Mouse (Mus musculus): ENCODE results near the gene Itgb6. TPM values are rescaled to one million over a fixed set of nuclear protein-coding genes. Genes with fewer than 3 reads are reported as not detected.

Itgb6 gene
- polyA plus RNA-seq, 1 experiment from 2014 or later = 10.0 TPM

DNA sequence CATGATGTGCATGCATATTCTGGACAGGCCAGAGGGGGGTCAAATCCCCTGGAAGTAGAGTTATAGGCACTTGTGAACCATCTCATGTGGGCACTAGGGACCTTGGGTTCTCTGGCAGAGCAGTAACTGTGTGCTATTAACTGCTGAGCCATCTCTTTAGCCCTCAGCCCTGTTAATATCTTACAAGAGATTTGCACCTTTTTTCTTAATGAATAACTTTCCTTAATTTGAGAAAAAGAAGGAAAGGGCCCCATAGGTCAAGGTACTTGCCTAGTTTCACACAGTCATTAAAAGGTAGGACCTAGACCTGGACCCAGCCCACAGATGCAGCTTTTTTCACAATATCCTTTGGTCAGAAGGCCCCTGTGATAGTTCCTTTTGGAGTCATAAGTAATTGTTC lies 5.9 kb downstream of the Itgb6 start:
- H3K4me1 ChIP-seq (replicated peaks; ENCODE audit: control insufficient read depth, insufficient read depth, low read length) = peaks cover 27% of the 10 kb centered on the region
- no peak overlapping the region for H3K27ac ChIP-seq (ENCODE audit: low read length)
- no peak overlapping the region for H3K4me3 ChIP-seq (ENCODE audit: low read length)
- no peak for ATAC-seq (ENCODE audit: low read depth)
- H3K9me3 ChIP-seq (ENCODE audit: control insufficient read depth, low read length) = no peaks in the 10 kb centered on the region
- H3K9ac ChIP-seq (ENCODE audit: low read length) = no peak overlapping the region
- no peaks in the 10 kb centered on the region for H3K36me3 ChIP-seq (ENCODE audit: control insufficient read depth, insufficient read depth, low read length)
- no peak overlapping the region for H3K4me2 ChIP-seq (ENCODE audit: low read depth, low read length)
- H3K27me3 ChIP-seq (ENCODE audit: control insufficient read depth, insufficient read depth, low read depth, low read length) = no peaks in the 10 kb centered on the region

DNA sequence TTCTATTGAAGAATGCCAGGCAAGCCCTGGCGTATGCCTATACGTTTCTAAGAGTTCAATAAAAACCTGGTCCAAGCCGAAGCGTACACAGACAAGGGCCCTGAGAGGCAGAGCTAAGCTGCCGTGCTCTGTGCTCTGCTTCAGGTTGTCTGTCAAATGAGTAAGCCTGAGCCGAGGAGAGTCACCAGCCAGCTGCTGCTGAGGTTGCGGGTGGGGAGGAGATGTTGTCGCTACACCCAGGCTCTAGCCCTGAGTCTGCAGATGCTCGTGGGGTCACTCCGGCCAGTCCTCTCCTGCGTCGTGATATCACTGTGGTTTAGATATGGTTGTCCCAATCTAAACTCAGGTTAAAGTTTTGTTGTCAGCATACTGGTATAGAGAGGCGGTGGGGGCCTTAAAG lies 6.7 kb downstream of the Itgb6 start:
- H3K27ac ChIP-seq (ENCODE audit: low read length) = no peak overlapping the region
- no peak overlapping the region for H3K4me3 ChIP-seq (ENCODE audit: low read length)
- no peak overlapping the region for H3K4me2 ChIP-seq (ENCODE audit: low read depth, low read length)
- H3K36me3 ChIP-seq (ENCODE audit: control insufficient read depth, insufficient read depth, low read length) = no peaks in the 10 kb centered on the region
- ATAC-seq (ENCODE audit: low read depth) = no peak
- no peaks in the 10 kb centered on the region for H3K27me3 ChIP-seq (ENCODE audit: control insufficient read depth, insufficient read depth, low read depth, low read length)
- H3K9me3 ChIP-seq (ENCODE audit: control insufficient read depth, low read length) = no peaks in the 10 kb centered on the region
- no peak overlapping the region for H3K9ac ChIP-seq (ENCODE audit: low read length)
- WGBS = 73% methylated on average over 13 of the region's 13 CpGs
- H3K4me1 ChIP-seq (replicated peaks; ENCODE audit: control insufficient read depth, insufficient read depth, low read length) = peaks cover 26% of the 10 kb centered on the region

DNA sequence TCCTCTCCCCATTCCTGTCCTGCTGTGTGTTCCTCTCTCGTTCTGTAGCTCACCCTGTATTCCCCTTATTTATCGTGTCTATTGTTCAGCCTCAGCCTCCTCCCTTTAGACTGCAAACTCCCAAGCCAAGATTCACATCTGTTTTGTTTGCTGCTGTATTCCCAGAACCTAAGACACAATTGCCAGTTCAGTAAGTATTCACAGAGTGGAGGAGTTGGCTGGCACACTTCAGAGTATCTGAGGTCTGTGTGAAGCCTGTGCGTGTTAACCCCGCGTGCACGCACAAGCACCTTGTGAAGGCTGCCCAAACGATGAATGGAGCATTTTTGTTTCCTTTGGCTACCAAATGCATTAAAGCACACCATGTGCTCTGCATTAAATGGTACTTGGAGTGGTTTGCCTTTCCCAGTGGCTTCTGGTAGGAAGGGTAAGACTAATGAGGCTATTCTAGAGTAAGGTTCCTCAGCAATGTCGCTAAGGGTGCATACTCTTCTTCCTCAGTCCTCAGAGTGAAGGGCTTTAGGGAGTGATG lies 7.4 kb downstream of the Itgb6 start:
- H3K27me3 ChIP-seq (ENCODE audit: control insufficient read depth, insufficient read depth, low read depth, low read length) = no peaks in the 10 kb centered on the region
- 55% methylated on average over 8 of the region's 8 CpGs for WGBS
- no peak overlapping the region for H3K27ac ChIP-seq (ENCODE audit: low read length)
- H3K9ac ChIP-seq (ENCODE audit: low read length) = no peak overlapping the region
- H3K4me3 ChIP-seq (ENCODE audit: low read length) = no peak overlapping the region
- ATAC-seq (ENCODE audit: low read depth) = no peak
- H3K36me3 ChIP-seq (ENCODE audit: control insufficient read depth, insufficient read depth, low read length) = no peaks in the 10 kb centered on the region
- no peaks in the 10 kb centered on the region for H3K9me3 ChIP-seq (ENCODE audit: control insufficient read depth, low read length)
- peaks cover 23% of the 10 kb centered on the region for H3K4me1 ChIP-seq (replicated peaks; ENCODE audit: control insufficient read depth, insufficient read depth, low read length)
- H3K4me2 ChIP-seq (ENCODE audit: low read depth, low read length) = no peak overlapping the region

DNA sequence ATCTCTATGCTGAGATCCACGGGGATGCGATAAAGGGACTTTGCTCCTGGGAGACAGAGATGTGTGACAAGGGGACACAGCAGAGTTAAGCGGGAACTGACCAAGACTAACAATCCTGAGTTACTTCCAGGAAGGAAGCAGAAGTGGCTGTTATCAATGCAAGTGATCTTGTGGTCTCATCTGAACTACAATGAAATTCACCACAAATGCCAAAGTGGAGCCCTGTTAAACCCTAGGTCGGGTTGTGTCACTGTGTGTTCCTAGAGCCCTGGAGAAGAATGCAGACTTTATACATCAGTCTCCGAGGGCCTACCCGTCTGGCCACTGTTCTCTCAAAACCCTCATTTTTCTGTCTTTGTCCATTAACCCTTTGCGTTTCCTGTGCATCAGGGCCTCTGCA lies 8.0 kb downstream of the Itgb6 start:
- Histone ChIP-seq H3K4me1 (replicated peaks; ENCODE audit: control insufficient read depth, insufficient read depth, low read length) (peaks cover 23% of the 10 kb centered on the region), H3K9ac (ENCODE audit: low read length) (no peak overlapping the region), H3K27me3 (ENCODE audit: control insufficient read depth, insufficient read depth, low read depth, low read length) (no peaks in the 10 kb centered on the region), H3K9me3 (ENCODE audit: control insufficient read depth, low read length) (no peaks in the 10 kb centered on the region), H3K27ac (ENCODE audit: low read length) (no peak overlapping the region), H3K4me2 (ENCODE audit: low read depth, low read length) (no peak overlapping the region), H3K36me3 (ENCODE audit: control insufficient read depth, insufficient read depth, low read length) (no peaks in the 10 kb centered on the region), H3K4me3 (ENCODE audit: low read length) (no peak overlapping the region)
- no peak for ATAC-seq (ENCODE audit: low read depth)
- 47% methylated on average over 7 of the region's 7 CpGs for WGBS

DNA sequence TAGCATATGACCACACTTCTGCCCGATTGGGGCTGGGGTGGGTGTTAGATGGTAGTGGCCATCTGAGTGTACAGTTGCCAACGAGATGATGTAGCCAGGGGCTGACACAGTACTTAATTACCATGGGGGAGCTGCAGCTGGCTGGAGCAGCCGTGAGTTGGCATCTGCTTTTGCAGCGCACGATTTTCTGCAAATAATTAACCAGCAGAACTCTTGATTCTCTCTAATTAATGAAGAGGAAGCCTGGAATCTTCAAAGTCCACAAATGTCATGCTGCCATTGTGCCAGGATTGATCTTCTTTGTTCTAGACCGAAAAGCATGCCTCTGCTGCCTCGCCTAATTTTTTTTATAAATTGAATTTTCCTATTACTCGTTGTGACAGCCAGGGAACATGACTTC lies 8.6 kb downstream of the Itgb6 start:
- Histone ChIP-seq H3K27ac (ENCODE audit: low read length) (no peak overlapping the region), H3K36me3 (ENCODE audit: control insufficient read depth, insufficient read depth, low read length) (no peaks in the 10 kb centered on the region), H3K9ac (ENCODE audit: low read length) (no peak overlapping the region), H3K27me3 (ENCODE audit: control insufficient read depth, insufficient read depth, low read depth, low read length) (no peaks in the 10 kb centered on the region), H3K4me2 (ENCODE audit: low read depth, low read length) (no peak overlapping the region), H3K4me3 (ENCODE audit: low read length) (no peak overlapping the region), H3K9me3 (ENCODE audit: control insufficient read depth, low read length) (no peaks in the 10 kb centered on the region), H3K4me1 (replicated peaks; ENCODE audit: control insufficient read depth, insufficient read depth, low read length) (peaks cover 23% of the 10 kb centered on the region)
- WGBS = 41% methylated on average over 8 of the region's 8 CpGs
- no peak for ATAC-seq (ENCODE audit: low read depth)

DNA sequence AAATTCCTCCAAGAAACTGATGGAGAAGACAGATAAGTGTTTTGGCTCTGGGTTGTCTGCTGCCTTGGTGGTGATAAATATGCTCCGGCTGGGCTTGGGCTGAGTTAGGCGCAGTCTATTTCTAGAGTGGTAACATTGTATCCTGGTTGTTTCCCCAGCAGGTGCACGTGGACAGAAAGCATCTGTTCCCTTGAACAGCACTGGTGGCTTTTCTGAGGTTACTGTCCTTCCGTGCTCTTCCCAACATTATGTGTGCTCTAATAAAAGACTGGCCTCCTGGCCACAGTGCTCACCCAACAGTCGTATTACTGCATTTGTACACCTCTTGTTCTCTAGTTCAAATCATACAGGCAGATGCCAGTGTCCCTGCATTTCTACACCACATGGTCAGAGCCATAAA lies 9.6 kb downstream of the Itgb6 start:
- no peak for ATAC-seq (ENCODE audit: low read depth)
- no peak overlapping the region for H3K27ac ChIP-seq (ENCODE audit: low read length)
- peaks cover 22% of the 10 kb centered on the region for H3K4me1 ChIP-seq (replicated peaks; ENCODE audit: control insufficient read depth, insufficient read depth, low read length)

DNA sequence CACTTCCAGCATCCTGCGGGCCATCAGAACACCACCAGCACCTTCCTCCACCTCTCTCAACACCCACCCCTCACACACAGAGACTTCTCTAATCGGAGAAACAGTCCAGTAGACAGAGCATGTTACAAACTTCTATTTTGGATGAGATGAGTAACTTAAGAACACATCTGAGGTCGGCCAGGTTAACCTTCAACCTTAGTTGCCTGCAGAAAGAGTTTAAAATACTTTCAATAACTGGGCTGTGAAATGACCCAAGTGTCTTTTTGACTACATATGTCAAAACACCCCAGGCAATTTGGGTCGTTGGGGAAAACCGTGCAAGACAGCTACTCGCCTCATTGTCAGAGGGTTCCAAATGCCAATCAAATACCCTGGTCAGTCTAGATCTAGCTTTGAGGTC lies 10.0 kb downstream of the Itgb6 start:
- Histone ChIP-seq H3K4me1 (replicated peaks; ENCODE audit: control insufficient read depth, insufficient read depth, low read length) (peaks cover 18% of the 10 kb centered on the region), H3K9me3 (ENCODE audit: control insufficient read depth, low read length) (no peaks in the 10 kb centered on the region), H3K4me3 (ENCODE audit: low read length) (no peak overlapping the region), H3K27me3 (ENCODE audit: control insufficient read depth, insufficient read depth, low read depth, low read length) (no peaks in the 10 kb centered on the region), H3K36me3 (ENCODE audit: control insufficient read depth, insufficient read depth, low read length) (no peaks in the 10 kb centered on the region), H3K4me2 (ENCODE audit: low read depth, low read length) (no peak overlapping the region), H3K27ac (ENCODE audit: low read length) (no peak overlapping the region), H3K9ac (ENCODE audit: low read length) (no peak overlapping the region)
- no peak for ATAC-seq (ENCODE audit: low read depth)
- WGBS = 57% methylated on average over 6 of the region's 6 CpGs

More for the DNA sequence above, 9.6 kb downstream of the Itgb6 start:
- H3K4me3 ChIP-seq (ENCODE audit: low read length) = no peak overlapping the region
- no peak overlapping the region for H3K4me2 ChIP-seq (ENCODE audit: low read depth, low read length)
- H3K36me3 ChIP-seq (ENCODE audit: control insufficient read depth, insufficient read depth, low read length) = no peaks in the 10 kb centered on the region
- H3K27me3 ChIP-seq (ENCODE audit: control insufficient read depth, insufficient read depth, low read depth, low read length) = no peaks in the 10 kb centered on the region
- no peaks in the 10 kb centered on the region for H3K9me3 ChIP-seq (ENCODE audit: control insufficient read depth, low read length)
- 69% methylated on average over 5 of the region's 5 CpGs for WGBS
- no peak overlapping the region for H3K9ac ChIP-seq (ENCODE audit: low read length)

DNA sequence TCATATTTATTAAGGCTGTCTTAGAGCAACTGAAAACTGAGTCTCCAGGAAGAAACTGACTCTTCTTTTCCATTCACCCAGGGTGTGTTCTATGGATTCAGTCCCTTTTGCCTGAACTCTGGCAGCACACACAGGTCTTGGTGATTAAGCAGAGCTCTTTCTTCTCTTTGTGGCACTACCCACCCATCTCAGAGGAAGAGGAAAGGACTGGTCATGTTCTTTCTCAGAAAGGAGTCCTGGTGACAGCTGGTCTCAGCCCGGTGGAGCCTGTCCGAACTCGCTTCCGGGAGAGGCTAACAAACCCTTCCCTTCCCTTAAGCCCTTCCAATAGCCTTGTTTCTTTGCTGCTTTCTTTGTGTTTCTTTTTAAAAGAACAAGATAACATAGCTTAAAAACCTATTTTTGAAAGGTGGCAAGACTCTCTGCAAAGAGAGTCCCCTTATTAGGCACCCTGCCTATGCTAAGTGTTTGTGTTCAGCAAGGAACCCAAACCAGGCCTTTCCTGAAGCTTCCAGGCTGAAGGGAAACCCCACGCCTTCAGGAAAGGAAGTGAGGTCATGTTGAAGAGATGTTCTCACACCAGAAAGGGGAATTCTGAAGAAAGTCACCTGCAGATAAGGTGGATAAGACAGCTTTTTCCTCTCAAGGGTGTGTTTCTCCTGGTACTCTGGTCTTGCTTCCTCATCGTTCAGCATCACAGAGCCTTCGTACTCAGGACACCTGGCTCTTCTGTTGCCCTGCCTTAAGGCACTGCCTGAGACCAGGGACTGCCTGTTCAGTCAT lies 11.2 kb downstream of the Itgb6 start:
- ATAC-seq (ENCODE audit: low read depth) = no peak
- Histone ChIP-seq H3K27ac (ENCODE audit: low read length) (no peak overlapping the region), H3K4me3 (ENCODE audit: low read length) (no peak overlapping the region), H3K4me2 (ENCODE audit: low read depth, low read length) (no peak overlapping the region), H3K27me3 (ENCODE audit: control insufficient read depth, insufficient read depth, low read depth, low read length) (no peaks in the 10 kb centered on the region), H3K9ac (ENCODE audit: low read length) (no peak overlapping the region), H3K36me3 (ENCODE audit: control insufficient read depth, insufficient read depth, low read length) (no peaks in the 10 kb centered on the region), H3K4me1 (replicated peaks; ENCODE audit: control insufficient read depth, insufficient read depth, low read length) (peaks cover 18% of the 10 kb centered on the region), H3K9me3 (ENCODE audit: control insufficient read depth, low read length) (no peaks in the 10 kb centered on the region)
- whole genome bisulfite sequencing = 70% methylated on average over 7 of the region's 7 CpGs

DNA sequence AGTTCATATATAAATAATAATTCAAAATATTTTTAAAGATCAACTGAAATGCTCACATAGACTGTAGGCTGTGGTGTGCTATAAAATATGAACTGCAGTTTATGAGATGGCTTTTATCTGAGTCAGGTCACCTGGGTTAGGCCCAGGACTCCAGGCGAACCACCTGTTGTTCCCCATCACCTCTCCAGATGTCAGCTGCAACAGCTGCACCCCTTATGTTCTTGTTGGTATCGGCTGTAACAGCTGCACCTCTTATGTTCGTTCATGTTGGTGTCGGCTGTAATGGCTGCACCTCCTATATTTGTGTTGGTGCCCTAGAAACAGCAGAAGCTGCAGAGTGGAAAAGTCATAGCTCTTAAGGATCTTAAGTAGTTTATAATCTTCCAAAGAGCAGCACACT lies 12.1 kb downstream of the Itgb6 start:
- no peak overlapping the region for H3K4me2 ChIP-seq (ENCODE audit: low read depth, low read length)
- no peak for ATAC-seq (ENCODE audit: low read depth)
- H3K36me3 ChIP-seq (ENCODE audit: control insufficient read depth, insufficient read depth, low read length) = no peaks in the 10 kb centered on the region
- H3K27me3 ChIP-seq (ENCODE audit: control insufficient read depth, insufficient read depth, low read depth, low read length) = no peaks in the 10 kb centered on the region
- no peak overlapping the region for H3K27ac ChIP-seq (ENCODE audit: low read length)
- H3K9ac ChIP-seq (ENCODE audit: low read length) = no peak overlapping the region
- peaks cover 18% of the 10 kb centered on the region for H3K4me1 ChIP-seq (replicated peaks; ENCODE audit: control insufficient read depth, insufficient read depth, low read length)
- no peak overlapping the region for H3K4me3 ChIP-seq (ENCODE audit: low read length)
- no peaks in the 10 kb centered on the region for H3K9me3 ChIP-seq (ENCODE audit: control insufficient read depth, low read length)
- WGBS = 72% methylated on average over 4 of the region's 4 CpGs

All from lung, embryonic 16.5 days (tissue).